Mouse (Mus musculus) cerebellum, postnatal 14 days (tissue): ENCODE measurements around the gene Adam20.
"Not testable (repeated sequence)": the region's sequence is repeated elsewhere in the genome, so short reads cannot be mapped to it uniquely, and the experiment has no call there.

Experiments used
- DNase-seq, 2 experiments: peaks; one replicate each; pipeline ENCODE4 v3.0.0; 2021; ENCODE audit warnings: mixed read lengths in 2 of 2

The Adam20 gene

DNA sequence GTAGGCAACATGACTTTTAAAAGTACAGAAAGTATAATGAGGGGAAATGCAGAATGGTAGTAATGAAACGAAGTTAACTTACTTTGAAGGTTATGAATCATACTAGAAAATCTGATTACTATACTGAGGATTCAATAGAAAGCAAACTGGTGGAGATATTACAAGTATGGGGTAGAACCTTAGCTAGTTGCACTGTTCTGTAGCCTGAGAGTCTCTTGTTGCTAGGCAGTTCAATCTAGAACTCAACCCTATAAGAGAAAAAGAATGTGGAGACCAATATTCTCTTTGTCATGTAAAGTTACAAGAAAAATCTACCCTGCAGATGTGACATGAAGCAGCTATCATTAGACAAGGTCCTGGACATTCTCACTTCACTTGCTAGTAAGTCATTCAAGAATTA lies at the start of gene Adam20:
Gene Adam20, plus strand, starts transcription at position 301 of the 400 bp plus-strand sequence.
- DNase-seq = not testable (repeated sequence)

DNA sequence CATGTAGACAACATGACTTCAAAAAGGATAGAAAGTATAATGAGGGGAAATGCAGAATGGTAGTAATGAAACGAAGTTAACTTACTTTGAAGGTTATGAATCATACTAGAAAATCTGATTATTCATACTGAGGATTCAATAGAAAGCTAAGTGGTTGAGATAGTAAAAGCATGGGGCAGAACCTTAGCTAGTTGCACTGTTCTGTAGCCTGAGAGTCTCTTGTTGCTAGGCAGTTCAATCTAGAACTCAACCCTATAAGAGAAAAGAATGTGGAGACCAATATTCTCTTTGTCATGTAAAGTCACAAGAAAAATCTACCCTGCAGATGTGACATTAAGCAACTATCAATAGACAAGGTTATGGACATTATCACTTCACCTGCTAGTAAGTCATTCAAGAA lies 41.2 kb upstream of the Adam20 start, which contains the start of gene Adam25:
Gene Adam25, plus strand, starts transcription at position 301 of the 400 bp plus-strand sequence.
- not testable (repeated sequence) for DNase-seq

DNA sequence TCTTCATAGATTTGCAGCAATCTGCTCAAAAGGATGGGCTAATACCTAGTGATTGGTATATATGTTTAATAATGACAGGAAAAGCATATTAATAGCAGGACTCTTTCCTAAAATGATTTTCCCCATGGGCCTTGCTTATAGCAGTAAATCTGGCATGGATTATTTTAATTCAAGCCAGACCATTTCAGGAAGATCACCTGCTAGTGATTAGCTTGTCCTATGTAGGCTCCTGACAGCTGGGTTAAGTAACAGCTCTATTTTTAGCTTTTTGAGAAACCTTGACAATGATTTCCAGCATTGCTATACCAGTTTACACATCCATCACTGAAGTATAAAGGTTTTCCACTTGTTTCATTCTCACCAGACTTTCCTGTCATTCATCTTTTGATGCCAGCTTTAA lies 9.8 kb upstream of the Adam20 start:
- DNase-seq = no peak

DNA sequence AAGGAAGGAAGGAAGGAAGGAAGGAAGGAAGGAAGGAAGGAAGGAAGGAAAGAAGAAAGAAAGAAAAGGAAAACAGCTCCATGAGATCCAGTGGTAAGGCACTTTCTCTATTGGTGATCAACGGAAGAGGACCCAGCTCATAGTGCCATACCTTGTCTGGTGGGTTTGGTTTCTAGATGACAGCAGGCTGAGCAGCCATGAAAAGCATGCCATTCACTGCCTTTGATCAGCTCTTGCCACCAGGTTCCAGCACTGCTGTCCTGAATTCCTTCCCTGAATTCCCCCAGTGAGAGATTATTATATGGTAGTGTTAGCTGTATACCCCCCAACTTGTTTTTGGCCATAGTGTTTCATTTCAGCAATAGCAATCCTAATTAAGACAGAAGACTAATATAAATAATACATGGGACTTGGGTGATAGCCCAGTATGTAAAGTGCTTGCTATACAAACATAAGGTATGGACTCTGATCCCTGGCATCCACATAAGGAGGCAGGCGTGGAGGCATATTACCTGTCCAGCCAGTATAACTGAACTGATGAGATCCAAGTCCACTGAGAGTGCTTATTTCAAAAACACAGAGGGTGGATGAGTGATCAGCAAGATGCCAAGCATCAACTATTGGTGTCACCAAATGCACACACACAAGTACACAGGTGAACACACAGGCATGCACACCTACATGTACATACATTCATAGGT lies 10.5 kb downstream of the Adam20 start:
- no peak for DNase-seq
